Mouse (Mus musculus): ENCODE measurements around the gene Rnf187.

Gene Rnf187

DNA sequence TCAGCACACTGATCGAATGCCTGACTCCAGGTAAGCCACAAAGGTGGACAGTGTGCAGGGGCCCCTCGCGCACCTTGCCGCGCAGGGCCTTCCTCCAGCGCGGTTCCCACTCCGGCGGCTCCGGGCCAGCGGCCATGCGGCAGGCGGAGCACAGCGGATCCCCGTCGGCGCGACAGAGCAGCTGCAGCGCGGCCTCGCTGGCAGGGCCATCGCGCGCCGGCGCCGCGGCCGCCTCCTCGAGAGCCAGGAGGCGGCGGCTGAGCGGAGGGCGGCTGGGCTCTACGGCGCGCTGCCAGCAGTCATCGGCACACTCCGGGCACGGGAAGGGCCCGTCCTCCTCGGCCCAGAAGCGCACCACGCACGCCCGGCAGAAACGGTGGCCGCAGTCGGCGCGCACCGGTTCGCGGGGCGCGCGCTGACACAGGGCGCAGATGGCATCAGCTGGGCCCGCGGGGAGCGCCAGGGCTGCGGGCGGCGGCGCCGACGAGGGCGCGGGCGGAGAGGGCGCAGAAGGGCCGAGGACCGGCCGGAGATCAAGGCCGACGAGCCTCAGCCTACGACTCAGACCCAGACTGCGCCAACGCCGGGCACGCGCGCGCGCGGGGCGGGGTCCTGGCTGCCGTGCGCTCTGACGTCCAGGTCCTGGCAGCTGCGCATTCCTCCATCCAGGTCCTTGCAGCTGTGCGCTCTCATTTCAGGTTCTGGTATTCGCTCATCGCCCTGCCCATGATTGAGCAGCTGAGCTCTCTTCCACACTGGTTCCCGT is at the start of gene Rnf187:
Rnf187 (minus strand) TSS at position 595 of the 766 bp plus-strand sequence.
- peak; percentile 79 to 90 for DNase-seq

- DNase-seq = no peak
These were observed 46.7 kb upstream of the Rnf187 start for GRCm38 (mm10) chr11:58985299-58985917.

- no peak for DNase-seq
These were observed 45.9 kb upstream of the Rnf187 start for GRCm38 (mm10) chr11:58984657-58985056.

GRCm38 (mm10) chr11:58983691-58984341 is 45.1 kb upstream of the Rnf187 start:
- no peak for DNase-seq

DNA sequence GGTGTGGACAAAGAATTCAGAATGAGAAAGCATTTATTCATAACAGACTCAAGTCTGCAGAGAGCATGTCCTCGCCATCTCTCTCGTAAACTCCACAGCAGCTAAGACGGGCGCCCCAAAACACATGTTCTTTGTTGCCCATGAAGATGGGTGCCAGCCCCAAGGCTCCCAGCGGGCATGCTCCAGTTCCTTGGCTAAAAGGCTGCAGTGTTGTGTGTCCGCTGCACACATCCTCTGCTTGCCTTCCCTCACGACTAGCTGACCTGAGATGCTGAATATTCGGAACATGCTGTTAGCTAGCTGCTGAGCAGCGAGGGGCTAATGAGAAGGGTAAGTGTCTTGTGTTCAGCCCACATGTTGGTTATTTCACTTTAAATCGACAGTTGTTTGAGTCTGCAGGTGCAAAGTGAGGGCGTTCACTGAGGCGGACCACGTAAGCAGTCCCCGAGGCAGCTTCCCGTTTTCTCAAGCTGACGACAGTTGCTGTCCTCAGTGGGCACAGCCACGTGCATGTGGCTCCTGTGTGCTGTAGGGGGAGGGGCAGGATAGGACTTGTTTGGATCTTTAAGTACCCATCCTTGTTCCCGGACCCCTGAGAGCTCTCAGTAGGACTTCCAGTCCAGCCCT is 43.9 kb upstream of the Rnf187 start:
- DNase-seq = peak; percentile 49 to 61

GRCm38 (mm10) chr11:58981541-58982447 is 43.1 kb upstream of the Rnf187 start:
- peak; percentile 68 to 70 for DNase-seq

DNA sequence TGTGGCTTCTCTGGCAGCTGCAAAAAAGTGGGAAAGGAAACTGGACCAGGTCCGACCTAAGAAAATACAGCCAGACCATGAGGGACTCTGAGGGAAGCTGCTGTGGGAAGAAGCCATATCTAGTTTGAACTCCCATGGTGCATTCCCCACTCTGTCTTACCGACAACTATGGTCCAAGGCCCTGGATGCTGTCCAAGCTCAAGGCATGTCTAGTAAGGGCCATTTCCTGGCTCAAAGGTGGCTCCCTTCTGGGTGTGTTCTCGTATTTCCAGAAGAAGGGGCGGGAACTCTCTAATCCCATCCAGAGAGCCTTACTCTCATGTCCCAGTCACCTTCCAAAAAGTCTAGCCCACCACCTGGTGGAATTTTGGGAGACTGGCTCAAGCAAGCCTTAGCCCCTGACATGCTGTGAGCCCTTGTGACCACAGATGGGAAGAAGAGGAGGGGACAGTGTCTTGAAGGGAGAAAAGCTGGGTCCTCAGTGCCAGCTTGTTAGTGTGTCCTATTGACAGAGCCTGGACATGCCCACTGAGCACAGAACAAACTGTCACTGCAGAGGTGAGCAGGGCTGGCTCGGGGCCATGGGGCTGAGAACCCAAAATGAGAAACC is 41.8 kb upstream of the Rnf187 start:
- no peak for DNase-seq

- DNase-seq = no peak
These were observed 40.9 kb upstream of the Rnf187 start for GRCm38 (mm10) chr11:58979661-58980060.

GRCm38 (mm10) chr11:58979183-58979582 is 40.5 kb upstream of the Rnf187 start:
- no peak for DNase-seq

DNA sequence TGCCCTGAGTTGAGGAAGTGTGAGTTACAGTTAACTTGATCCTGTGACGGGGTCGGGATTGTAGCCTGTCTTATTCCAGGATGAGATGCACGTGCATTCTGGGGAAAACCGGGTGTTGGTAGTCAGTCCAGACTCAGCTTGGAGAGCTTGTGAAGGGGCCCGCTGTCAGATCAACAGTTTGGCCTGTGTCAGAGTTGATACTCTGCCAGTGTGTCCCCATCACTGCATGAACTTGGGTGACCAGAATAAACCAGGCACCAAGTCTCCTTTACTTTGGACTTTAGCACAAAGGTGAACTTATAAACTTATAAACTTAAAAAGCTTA is 40.0 kb upstream of the Rnf187 start:
- no peak for DNase-seq

- DNase-seq = peak; percentile 49 to 65
These were observed 39.5 kb upstream of the Rnf187 start, which contains the start of gene Trim11 for GRCm38 (mm10) chr11:58978027-58978705. Gene Trim11, plus strand, starts transcription at chr11:58978093.

DNA sequence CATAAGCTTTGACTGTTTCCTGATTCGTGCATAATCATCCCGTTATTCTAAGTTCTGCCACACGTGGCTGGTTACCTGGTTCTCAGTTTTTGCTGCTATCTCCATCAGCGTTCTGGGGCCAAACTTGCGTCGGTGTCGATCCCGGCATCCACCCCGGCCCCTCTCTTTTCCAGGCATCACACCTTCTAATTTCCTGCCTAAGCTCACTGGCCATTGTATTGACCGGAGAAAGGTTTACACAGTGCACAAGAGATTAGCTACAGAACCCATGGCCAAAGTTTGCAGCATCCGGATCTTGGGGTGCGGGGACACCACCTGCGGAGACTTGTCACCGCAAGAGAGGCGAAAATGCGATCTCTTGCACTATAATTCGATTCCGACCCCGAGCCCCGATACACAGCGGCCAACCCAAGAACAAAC is 38.9 kb upstream of the Rnf187 start:
- no peak for DNase-seq

DNA sequence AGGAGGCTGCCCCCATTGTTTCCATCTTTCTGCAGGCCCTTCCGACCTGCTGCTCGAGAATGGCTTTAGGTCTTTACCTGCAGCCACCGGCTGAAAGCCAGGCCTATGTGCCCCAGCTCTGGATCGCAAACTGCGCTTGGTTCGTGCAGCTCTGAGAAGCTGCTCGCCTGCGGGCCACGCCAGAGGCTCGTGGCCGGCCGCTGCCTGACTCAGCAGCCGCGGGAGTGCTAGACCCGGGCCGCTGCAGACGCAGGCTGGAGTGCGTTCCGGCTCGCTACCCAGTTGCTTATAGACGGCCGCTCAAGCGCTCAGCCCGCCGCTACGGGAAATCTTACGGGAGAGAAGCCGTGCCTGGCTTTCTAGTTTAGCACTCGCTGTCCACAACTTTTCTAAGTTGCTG is 38.4 kb upstream of the Rnf187 start:
- DNase-seq = peak; percentile 17 to 34

DNA sequence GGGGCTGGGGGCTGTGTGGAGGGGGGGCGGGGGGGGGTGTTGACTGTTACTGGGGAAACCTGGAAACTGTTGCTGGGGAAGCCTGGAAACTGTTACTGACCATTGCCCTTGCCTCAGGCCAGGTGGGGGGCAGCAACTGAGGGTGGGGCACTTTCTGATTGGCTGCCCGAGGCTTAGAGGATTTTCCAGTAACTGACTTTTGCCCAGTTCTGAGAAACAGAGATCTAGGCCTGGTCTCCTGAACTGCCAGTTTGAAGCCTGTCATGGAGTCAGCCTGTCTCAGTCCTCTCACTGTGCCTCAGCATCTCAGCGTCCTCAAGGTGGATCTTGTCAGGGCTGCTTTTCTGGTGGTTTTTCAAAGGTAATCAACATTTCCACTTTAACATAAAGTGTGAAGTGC is 35.7 kb upstream of the Rnf187 start:
- no peak for DNase-seq

DNA sequence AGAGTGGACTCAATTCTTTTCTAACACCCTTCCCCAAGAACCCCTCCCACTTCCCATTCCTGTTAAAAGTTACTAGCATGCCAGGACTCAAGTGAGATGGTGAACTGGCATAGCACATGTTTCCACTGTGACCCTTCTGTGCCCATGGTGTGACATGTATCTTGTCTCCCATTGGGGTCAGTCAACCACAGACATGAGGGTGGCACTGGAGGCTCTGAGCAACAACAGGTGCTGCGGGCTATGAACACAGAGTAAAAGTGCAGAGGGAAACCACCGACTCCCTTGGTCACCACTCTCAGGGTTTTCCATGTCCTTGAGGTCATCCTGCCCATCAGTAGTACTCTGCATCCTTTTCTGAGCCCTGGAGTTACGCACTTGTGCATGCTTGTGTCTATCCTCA is 33.1 kb upstream of the Rnf187 start:
- DNase-seq = no peak

DNA sequence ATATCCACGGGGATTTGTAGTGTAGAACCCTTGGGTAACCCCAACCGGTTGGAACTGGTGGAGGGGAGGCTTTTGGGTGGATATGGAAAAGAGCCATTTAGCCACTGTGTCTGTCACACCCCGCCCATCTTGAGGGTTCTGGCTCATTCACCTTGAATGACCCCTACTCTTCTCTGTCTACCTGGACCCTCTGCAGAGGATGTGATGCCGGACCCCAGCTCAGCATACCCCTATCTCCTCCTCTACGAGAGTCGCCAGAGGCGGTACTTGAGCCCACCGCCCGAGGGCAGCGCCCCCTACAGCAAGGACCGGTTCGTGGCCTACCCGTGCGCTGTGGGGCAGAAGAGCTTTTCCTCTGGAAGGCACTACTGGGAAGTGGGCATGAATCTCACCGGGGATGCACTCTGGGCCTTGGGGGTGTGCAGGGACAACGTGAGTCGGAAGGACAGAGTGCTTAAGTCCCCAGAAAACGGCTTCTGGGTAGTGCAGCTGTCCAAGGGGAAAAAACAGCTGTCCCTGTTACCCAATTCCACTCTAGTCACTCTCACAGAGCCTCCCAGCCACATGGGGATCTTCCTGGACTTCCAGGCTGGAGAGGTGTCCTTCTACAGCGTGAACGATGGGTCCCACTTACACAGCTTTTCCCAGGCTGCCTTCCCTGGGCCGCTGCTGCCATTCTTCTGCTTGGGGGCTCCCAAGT is 32.3 kb upstream of the Rnf187 start:
- no peak for DNase-seq

- no peak for DNase-seq
These were observed 30.9 kb upstream of the Rnf187 start for GRCm38 (mm10) chr11:58969659-58970058.

- no peak for DNase-seq
These were observed 30.3 kb upstream of the Rnf187 start for GRCm38 (mm10) chr11:58969027-58969426.

- no peak for DNase-seq
These were observed 29.8 kb upstream of the Rnf187 start for GRCm38 (mm10) chr11:58968551-58968950.

GRCm38 (mm10) chr11:58967346-58967745 is 28.6 kb upstream of the Rnf187 start:
- no peak for DNase-seq

Data from spleen, adult 18-20 months (tissue).